ENCODE assay signal across 12 mouse cellular contexts in the genomic region with DNA sequence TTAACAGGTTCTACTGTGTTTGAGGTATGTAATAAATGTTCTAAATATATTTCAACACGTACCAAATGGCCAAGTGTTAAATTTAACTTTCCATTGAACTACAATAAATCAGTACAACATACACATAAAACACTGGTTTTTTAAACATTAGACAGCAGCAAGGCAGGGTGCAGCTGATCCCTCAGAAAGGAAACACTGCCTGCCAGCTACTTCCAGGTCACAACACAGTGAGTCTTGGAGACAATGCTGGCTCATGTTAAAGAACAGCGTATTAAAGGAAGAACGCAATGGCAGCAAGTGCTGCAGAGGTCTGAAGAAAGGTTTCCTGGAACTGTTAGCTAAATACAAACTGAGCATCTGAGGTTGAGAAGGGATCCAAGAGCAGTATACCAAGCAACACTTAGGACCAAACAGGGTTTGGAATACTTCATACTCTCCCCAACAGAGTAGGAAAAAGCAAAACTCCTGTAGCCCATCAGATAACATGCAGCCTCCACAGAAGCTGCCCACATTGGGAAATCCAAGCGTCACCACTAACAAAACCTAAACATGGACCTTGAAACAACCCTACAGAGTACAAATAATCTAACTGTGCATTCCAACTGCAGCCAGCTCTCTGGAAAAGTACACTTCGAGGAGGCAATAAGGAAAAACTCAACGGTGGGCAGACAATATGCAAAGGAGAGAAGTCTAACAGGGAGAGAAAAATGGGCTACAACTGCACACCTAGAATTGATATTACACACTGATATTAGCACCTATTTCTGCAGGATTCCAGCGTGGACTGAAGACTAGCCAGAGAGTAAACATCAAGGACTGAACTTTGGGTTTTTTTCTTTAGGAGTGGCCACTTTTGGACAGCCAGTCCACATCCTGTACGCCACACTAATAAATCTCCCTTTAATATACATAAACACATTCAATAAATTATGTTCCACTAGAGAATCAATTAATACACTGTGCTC. TPM values are rescaled to one million over a fixed set of nuclear protein-coding genes. Genes with fewer than 3 reads are reported as not detected.
A peak's percentile ranks its signal among the peaks of the same experiment; 100 is the strongest.
DNase-seq lines count a peak whose midpoint lies in the region; ATAC-seq and TF ChIP-seq lines count a peak whose summit lies in the region.
"Had no signal": no experiment of that assay in that cellular context is flagged by ENCODE, and none has a peak within 500 bp of the region (broad histone marks: within the 10 kb centered on the region; RNA-seq: fewer than 3 reads in every experiment).

No protein-coding gene starts in this region.

- peak; percentile 38 for DNase-seq in kidney, adult 2 months
- DNase-seq in kidney, adult 9 months = no peak
- no peak for DNase-seq in intestine, embryonic 14.5 days (ENCODE audit: low spot score)
- no peak for DNase-seq in liver, postnatal 0 days
- DNase-seq in left cerebral cortex, postnatal 4 days = no peak
- DNase-seq: adrenal gland, adult 8-10 months; cerebellum, postnatal 25 days; gastrocnemius, postnatal 36 days had no signal

- no peak for ATAC-seq in intestine, embryonic 14.5 days (replicated peaks; ENCODE audit: low FRiP score, low TSS enrichment, low read depth)
- 0 out of 2 replicates have a peak, but pooled peaks have one; percentile 15 for ATAC-seq in intestine, embryonic 16.5 days
- ATAC-seq in liver, postnatal 0 days = peak; percentile 41; the same call in 1 of the 2 replicates
- ATAC-seq in hindbrain, embryonic 16.5 days = no peak
- ATAC-seq: forebrain, embryonic 15.5 days had no signal

- no peak overlapping the region for H3K9ac ChIP-seq in intestine, embryonic 14.5 days (ENCODE audit: low read length)
- H3K9ac ChIP-seq in intestine, embryonic 16.5 days (ENCODE audit: low read depth, low read length) = 0 out of 2 replicates have a peak overlapping the region, but pooled peaks have one; percentile 14
- no peak overlapping the region for H3K9ac ChIP-seq in liver, postnatal 0 days (replicated peaks)
- no peak overlapping the region for H3K9ac ChIP-seq in hindbrain, embryonic 16.5 days (ENCODE audit: low read depth, low read length)
- H3K9ac ChIP-seq: forebrain, embryonic 15.5 days had no signal

- H3K4me1 ChIP-seq in kidney, adult 2 months (ENCODE audit: control insufficient read depth, insufficient read depth, low read length) = peaks cover 39% of the 10 kb centered on the region
- peaks cover 35% of the 10 kb centered on the region for H3K4me1 ChIP-seq in intestine, embryonic 14.5 days (replicated peaks; ENCODE audit: control insufficient read depth, insufficient read depth, low read length)
- peaks cover 32% of the 10 kb centered on the region for H3K4me1 ChIP-seq in intestine, embryonic 16.5 days (ENCODE audit: control insufficient read depth, insufficient read depth, low read length)
- H3K4me1 ChIP-seq in liver, postnatal 0 days (ENCODE audit: insufficient read depth) = peaks cover 26% of the 10 kb centered on the region
- H3K4me1 ChIP-seq in hindbrain, embryonic 16.5 days (ENCODE audit: control insufficient read depth, insufficient read depth, low read depth, low read length) = peaks cover under 1% of the 10 kb centered on the region

- H3K9me3 ChIP-seq in intestine, embryonic 14.5 days (ENCODE audit: control insufficient read depth, low read length) = no peaks in the 10 kb centered on the region
- H3K9me3 ChIP-seq in intestine, embryonic 16.5 days (ENCODE audit: control insufficient read depth, low read length) = no peaks in the 10 kb centered on the region
- H3K9me3 ChIP-seq in liver, postnatal 0 days (ENCODE audit: low read length) = no peaks in the 10 kb centered on the region
- H3K9me3 ChIP-seq in hindbrain, embryonic 16.5 days (ENCODE audit: control insufficient read depth, low read length) = no peaks in the 10 kb centered on the region
- H3K9me3 ChIP-seq: forebrain, embryonic 15.5 days had no signal

- no peaks in the 10 kb centered on the region for H3K36me3 ChIP-seq in kidney, adult 2 months (ENCODE audit: control insufficient read depth, insufficient read depth, low read length)
- H3K36me3 ChIP-seq in intestine, embryonic 14.5 days (ENCODE audit: control insufficient read depth, insufficient read depth, low read length) = no peaks in the 10 kb centered on the region
- H3K36me3 ChIP-seq in intestine, embryonic 16.5 days (ENCODE audit: control insufficient read depth, insufficient read depth, low read length) = no peaks in the 10 kb centered on the region
- H3K36me3 ChIP-seq in liver, postnatal 0 days (replicated peaks; ENCODE audit: insufficient read depth, low read length) = no peaks in the 10 kb centered on the region
- no peaks in the 10 kb centered on the region for H3K36me3 ChIP-seq in hindbrain, embryonic 16.5 days (ENCODE audit: control insufficient read depth, insufficient read depth, low read length)
- H3K36me3 ChIP-seq: forebrain, embryonic 15.5 days had no signal

- intact Hi-C loops in left cerebral cortex, postnatal 4 days (cut with DNase I) = no loop called here

- no peak for TF ChIP-seq POLR2A in kidney, adult 2 months (IDR thresholded peaks at IDR 0.05; ENCODE audit: low read depth, low read length)

- no peak overlapping the region for H3K4me3 ChIP-seq in kidney, adult 2 months (ENCODE audit: insufficient read depth, low read depth, low read length)
- no peak overlapping the region for H3K4me3 ChIP-seq in intestine, embryonic 14.5 days (ENCODE audit: low read depth, low read length)
- no peak overlapping the region for H3K4me3 ChIP-seq in intestine, embryonic 16.5 days (ENCODE audit: low read length)
- no peak overlapping the region for H3K4me3 ChIP-seq in liver, postnatal 0 days (ENCODE audit: low read depth, low read length)
- H3K4me3 ChIP-seq in hindbrain, embryonic 16.5 days (ENCODE audit: low read length) = no peak overlapping the region
- H3K4me3 ChIP-seq: forebrain, embryonic 15.5 days; left cerebral cortex, adult 2 months had no signal

- 31% methylated on average over 8 of the region's 8 CpGs for WGBS in kidney, adult 2 months
- WGBS in intestine, embryonic 14.5 days = 37% methylated on average over 8 of the region's 8 CpGs
- 36% methylated on average over 8 of the region's 8 CpGs for WGBS in intestine, embryonic 16.5 days
- 53% methylated on average over 8 of the region's 8 CpGs for WGBS in liver, postnatal 0 days (ENCODE audit: insufficient replicate concordance)
- WGBS in hindbrain, embryonic 16.5 days = 83% methylated on average over 8 of the region's 8 CpGs

- TF ChIP-seq CTCF in kidney, adult 2 months (conservative IDR thresholded peaks at IDR 0.05; ENCODE audit: insufficient read depth, insufficient read length, low read depth, low read length) = no peak
- TF ChIP-seq CTCF in liver, postnatal 0 days (IDR thresholded peaks at IDR 0.05; ENCODE audit: low read depth) = no peak

- no peak overlapping the region for H3K4me2 ChIP-seq in intestine, embryonic 14.5 days (ENCODE audit: low read length)
- H3K4me2 ChIP-seq in intestine, embryonic 16.5 days (ENCODE audit: low read depth, low read length) = 0 out of 2 replicates have a peak overlapping the region, but pooled peaks have one; percentile 19
- peak overlapping the region; percentile 33 for H3K4me2 ChIP-seq in liver, postnatal 0 days (ENCODE audit: low read depth, low read length)
- no peak overlapping the region for H3K4me2 ChIP-seq in hindbrain, embryonic 16.5 days (ENCODE audit: low read length)
- H3K4me2 ChIP-seq: forebrain, embryonic 15.5 days had no signal

- no peak for TF ChIP-seq EP300 in liver, postnatal 0 days (IDR thresholded peaks at IDR 0.05; ENCODE audit: low read depth)

- H3K27ac ChIP-seq in kidney, adult 2 months (ENCODE audit: insufficient read depth, low read depth, low read length) = peak overlapping the region; percentile 54
- H3K27ac ChIP-seq in intestine, embryonic 14.5 days (ENCODE audit: low read depth) = peak overlapping the region; percentile 52; the same call in 1 of the 2 replicates
- H3K27ac ChIP-seq in intestine, embryonic 16.5 days (ENCODE audit: low read length) = peak overlapping the region; percentile 73; the same call in 1 of the 2 replicates
- H3K27ac ChIP-seq in liver, postnatal 0 days (ENCODE audit: low read depth) = peak overlapping the region; percentile 24; the same call in 1 of the 2 replicates
- H3K27ac ChIP-seq in hindbrain, embryonic 16.5 days (ENCODE audit: low read depth, low read length) = no peak overlapping the region
- H3K27ac ChIP-seq: forebrain, embryonic 15.5 days; left cerebral cortex, adult 2 months had no signal

- H3K27me3 ChIP-seq in kidney, adult 2 months (replicated peaks; ENCODE audit: control insufficient read depth, insufficient read depth, low read length) = no peaks in the 10 kb centered on the region
- H3K27me3 ChIP-seq in intestine, embryonic 14.5 days (replicated peaks; ENCODE audit: control insufficient read depth, insufficient read depth, low read length) = no peaks in the 10 kb centered on the region
- no peaks in the 10 kb centered on the region for H3K27me3 ChIP-seq in intestine, embryonic 16.5 days (replicated peaks; ENCODE audit: control insufficient read depth, insufficient read depth, low read length)
- no peaks in the 10 kb centered on the region for H3K27me3 ChIP-seq in liver, postnatal 0 days (ENCODE audit: insufficient read depth, low read length)
- H3K27me3 ChIP-seq in hindbrain, embryonic 16.5 days (replicated peaks; ENCODE audit: control insufficient read depth, insufficient read depth, low read length) = no peaks in the 10 kb centered on the region
- H3K27me3 ChIP-seq: forebrain, embryonic 15.5 days had no signal

RNA-seq across cellular contexts. Expression of gene Akap11, which starts 7.9 kb away (rescaled TPM):
- 7.0 and 9.1 TPM in 2 replicates for polyA plus RNA-seq in kidney, adult 2 months (2012; rRNA removed)
- polyA plus RNA-seq in intestine, embryonic 14.5 days (2014; fragmentation: Nextera tagmentation; extraction: Ambion mirVana) = 17.9 and 18.0 TPM in 2 replicates
- polyA plus RNA-seq in intestine, embryonic 16.5 days (2015; fragmentation: Nextera tagmentation; extraction: Ambion mirVana) = 12.1 and 12.3 TPM in 2 replicates
- polyA plus RNA-seq in liver, postnatal 0 days (2015; fragmentation: Nextera tagmentation; extraction: Ambion mirVana) = 3.6 and 4.1 TPM in 2 replicates
- total RNA-seq in left cerebral cortex, postnatal 4 days (2021) = 100 to 1,000 TPM; 133 to 141 TPM
- polyA plus RNA-seq in hindbrain, embryonic 16.5 days (2015; fragmentation: Nextera tagmentation; extraction: Ambion mirVana) = 32.1 and 33.8 TPM in 2 replicates

Comparison
In these comparisons a context has a peak if more than half of its experiments do, and no peak if none do; other contexts are left out.
1. ATAC-seq: peak in intestine, embryonic 16.5 days (single experiment) and liver, postnatal 0 days (single experiment); none in intestine, embryonic 14.5 days (single experiment) and hindbrain, embryonic 16.5 days (single experiment).
2. H3K4me2 ChIP-seq: peak in intestine, embryonic 16.5 days (single experiment) and liver, postnatal 0 days (single experiment); none in intestine, embryonic 14.5 days (single experiment) and hindbrain, embryonic 16.5 days (single experiment).